Mouse (Mus musculus): ENCODE data around the gene Hipk2. TPM values are rescaled to one million over a fixed set of nuclear protein-coding genes. Genes with fewer than 3 reads are reported as not detected.

Hipk2 gene
- polyA plus RNA-seq, 1 experiment from 2014 or later, result 25.6 TPM

DNA sequence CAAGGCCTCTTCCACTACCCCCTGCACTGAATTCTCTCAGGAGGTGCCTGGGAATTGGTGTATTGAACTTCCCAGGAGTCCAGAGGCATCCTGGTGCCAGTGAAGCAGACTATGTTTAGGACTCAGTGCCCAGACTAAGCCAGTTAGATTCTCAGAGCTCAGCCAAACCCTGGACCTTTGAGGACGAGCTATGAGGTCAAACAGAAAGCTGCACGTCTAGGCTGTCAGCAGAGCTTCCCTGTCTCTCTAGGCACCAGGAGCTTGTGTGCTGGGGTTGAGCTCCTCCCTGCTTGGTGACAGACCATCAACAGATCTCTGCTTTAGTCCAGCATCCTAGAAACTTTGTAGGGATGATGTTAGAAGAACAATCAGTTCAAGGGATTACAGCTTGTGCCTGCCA lies 174.5 kb downstream of the Hipk2 start:
- peaks cover 33% of the 10 kb centered on the region for H3K36me3 ChIP-seq
- 55% methylated on average over 2 of the region's 2 CpGs for WGBS
- no peaks in the 10 kb centered on the region for H3K9me3 ChIP-seq

DNA sequence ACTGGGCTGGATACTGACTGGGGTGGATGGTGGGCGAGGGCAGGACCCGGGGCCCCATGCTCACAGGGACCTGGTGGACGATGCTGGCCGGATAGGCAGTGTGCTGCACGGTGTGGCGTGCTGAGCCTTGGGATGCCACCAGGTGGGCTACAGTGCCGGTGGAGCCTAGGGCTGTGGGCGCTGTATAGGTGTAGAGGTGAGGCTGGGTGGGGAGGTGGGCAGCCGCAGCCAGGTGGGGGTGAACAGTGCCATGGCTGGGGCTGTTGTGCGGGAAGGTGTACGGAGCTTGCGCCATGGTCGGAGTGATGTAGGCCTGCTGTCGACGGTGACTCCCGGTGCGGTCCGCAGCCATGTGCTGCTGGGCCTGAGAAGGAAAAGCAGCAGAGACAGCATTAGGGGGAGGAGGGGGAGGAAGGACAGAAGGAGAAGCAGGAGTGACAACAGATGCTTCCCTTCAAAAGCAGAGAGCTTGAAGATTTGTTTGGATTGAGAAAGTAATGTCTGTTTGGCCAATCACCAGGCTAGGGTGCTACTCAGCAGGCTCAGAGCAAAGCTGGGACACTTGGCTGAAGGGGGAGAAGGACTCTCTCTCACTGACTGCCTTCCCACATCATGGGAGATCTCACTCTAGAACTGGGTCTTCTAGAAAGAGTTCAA lies 177.6 kb downstream of the Hipk2 start:
- peaks cover 42% of the 10 kb centered on the region for H3K36me3 ChIP-seq
- H3K9ac ChIP-seq, result no peak overlapping the region
- WGBS, result 73% methylated on average over 18 of the region's 18 CpGs
- no peak overlapping the region for H3K4me2 ChIP-seq
- no peak overlapping the region for H3K4me3 ChIP-seq (replicated peaks)
- H3K27me3 ChIP-seq (replicated peaks), result no peaks in the 10 kb centered on the region
- H3K27ac ChIP-seq, result peak overlapping the region; percentile 71; the same call in 1 of the 2 replicates
- H3K9me3 ChIP-seq, result no peaks in the 10 kb centered on the region
- peaks cover 4% of the 10 kb centered on the region for H3K4me1 ChIP-seq
- peak; percentile 23; the same call in 1 of the 2 replicates for ATAC-seq (ENCODE audit: insufficient read depth, low FRiP score, low read depth)

More for the DNA sequence above, 174.5 kb downstream of the Hipk2 start:
- Histone ChIP-seq H3K4me3 (replicated peaks) (no peak overlapping the region), H3K4me2 (no peak overlapping the region), H3K4me1 (peaks cover 4% of the 10 kb centered on the region), H3K27me3 (replicated peaks) (no peaks in the 10 kb centered on the region), H3K9ac (no peak overlapping the region), H3K27ac (no peak overlapping the region)
- ATAC-seq (ENCODE audit: insufficient read depth, low FRiP score, low read depth), result no peak

DNA sequence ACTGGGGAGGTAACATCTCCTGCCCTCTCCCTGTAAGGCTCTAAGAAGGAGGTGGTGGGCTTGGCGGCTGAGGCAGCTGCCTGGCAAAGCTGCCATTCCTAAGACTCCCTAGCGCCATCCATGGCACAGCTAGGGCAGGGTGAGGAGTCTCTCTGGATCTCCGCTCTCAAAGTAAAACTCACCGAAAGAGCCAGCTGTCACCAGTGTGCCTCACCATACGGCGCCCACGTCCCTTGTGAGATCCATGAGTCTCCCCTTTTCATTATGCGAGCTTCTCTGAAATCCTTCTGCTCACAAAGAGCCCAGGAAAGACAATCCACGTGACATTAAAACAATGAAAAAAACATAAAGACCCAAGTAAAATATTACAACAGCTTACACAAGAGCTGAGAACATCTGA lies 179.4 kb downstream of the Hipk2 start:
- no peaks in the 10 kb centered on the region for H3K27me3 ChIP-seq (replicated peaks)
- no peaks in the 10 kb centered on the region for H3K9me3 ChIP-seq
- no peak overlapping the region for H3K9ac ChIP-seq
- WGBS, result 92% methylated on average over 9 of the region's 9 CpGs
- H3K27ac ChIP-seq, result no peak overlapping the region
- H3K4me3 ChIP-seq (replicated peaks), result no peak overlapping the region
- no peak overlapping the region for H3K4me2 ChIP-seq
- peaks cover 32% of the 10 kb centered on the region for H3K36me3 ChIP-seq
- peaks cover 4% of the 10 kb centered on the region for H3K4me1 ChIP-seq
- no peak for ATAC-seq (ENCODE audit: insufficient read depth, low FRiP score, low read depth)

DNA sequence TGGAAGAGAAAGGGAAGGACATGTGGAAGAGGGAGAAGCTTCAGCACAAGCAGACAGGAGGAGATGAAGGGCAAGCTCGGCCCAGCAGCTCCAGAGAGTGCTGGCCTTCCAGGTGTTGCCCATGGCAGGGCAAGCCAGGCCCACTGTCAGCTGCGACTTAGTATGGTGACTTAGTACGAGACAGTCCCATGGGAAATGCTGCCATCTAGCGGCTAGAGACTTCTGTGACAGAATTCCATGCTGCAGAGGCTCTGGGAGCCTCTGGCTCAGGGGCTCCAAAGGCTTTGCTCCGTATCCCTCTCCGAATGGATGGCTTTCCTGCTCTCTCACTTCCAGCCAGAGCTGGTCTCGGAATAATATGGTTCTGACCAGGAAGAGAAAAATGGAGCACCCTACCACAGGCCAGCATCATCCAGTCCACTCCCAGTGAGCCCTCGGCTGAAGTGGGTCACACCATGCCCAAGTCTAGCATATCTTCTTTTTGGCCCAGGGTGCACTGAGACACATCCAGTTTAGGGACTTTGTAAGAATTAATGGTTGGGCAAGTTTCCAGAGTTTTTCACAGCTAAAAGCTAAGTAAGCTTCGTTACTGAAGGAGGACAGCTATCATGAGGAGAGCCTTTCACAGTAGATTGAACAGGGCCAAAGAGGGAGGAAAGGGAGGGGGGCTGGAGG lies 180.4 kb downstream of the Hipk2 start:
- 29% methylated on average over 9 of the region's 9 CpGs for WGBS
- Histone ChIP-seq H3K36me3 (peaks cover 32% of the 10 kb centered on the region), H3K27me3 (replicated peaks) (no peaks in the 10 kb centered on the region), H3K27ac (no peak overlapping the region), H3K4me2 (no peak overlapping the region), H3K4me3 (replicated peaks) (no peak overlapping the region), H3K4me1 (peaks cover 4% of the 10 kb centered on the region), H3K9ac (no peak overlapping the region), H3K9me3 (no peaks in the 10 kb centered on the region)
- ATAC-seq (ENCODE audit: insufficient read depth, low FRiP score, low read depth), result peak; percentile 23; the same call in 1 of the 2 replicates

DNA sequence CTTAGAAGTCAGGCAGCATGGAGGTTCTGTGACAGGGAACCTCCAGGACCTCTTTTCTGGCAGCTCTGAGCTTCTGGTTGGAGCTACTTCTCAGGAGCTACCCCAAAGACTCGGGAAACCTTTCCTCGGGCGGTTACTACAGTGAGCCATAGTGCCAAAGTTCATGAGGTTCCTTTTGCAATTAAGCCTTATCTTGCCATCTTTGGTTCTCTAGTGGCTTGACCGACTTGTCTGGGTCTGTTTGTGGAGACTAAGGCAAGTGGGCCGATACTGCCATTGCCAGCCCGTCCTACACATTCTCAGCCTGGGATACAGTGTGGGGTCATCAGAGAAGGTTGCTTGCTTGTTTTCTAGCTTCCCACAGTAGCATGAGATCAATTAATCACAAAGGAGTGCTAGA lies 183.4 kb downstream of the Hipk2 start:
- WGBS, result 82% methylated on average over 6 of the region's 6 CpGs
- Histone ChIP-seq H3K27ac (no peak overlapping the region), H3K27me3 (replicated peaks) (no peaks in the 10 kb centered on the region), H3K4me2 (no peak overlapping the region), H3K9ac (no peak overlapping the region), H3K9me3 (no peaks in the 10 kb centered on the region), H3K4me3 (replicated peaks) (no peak overlapping the region), H3K4me1 (no peaks in the 10 kb centered on the region), H3K36me3 (peaks cover 16% of the 10 kb centered on the region; the same call in 1 of the 2 replicates)
- ATAC-seq (ENCODE audit: insufficient read depth, low FRiP score, low read depth), result no peak

DNA sequence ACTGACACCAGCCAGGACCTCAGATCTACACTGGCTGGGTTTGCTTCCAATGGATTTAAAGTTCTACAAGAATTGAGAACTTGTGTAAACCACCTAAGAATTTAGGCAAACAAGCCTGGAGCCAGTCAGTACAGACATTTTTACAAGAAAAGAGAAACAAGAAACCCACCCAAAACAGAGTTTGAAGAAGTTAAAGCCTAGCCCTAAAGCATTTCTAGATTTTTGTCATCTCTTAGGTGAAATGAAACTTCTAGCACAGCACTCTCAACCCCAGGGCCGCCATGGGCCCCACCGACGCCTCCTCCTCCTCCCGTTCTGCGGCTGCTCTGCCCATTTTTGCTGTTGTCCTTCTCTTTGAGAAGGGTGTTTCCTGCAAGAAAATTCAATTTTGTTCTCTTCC lies 184.9 kb downstream of the Hipk2 start:
- ATAC-seq (ENCODE audit: insufficient read depth, low FRiP score, low read depth), result no peak
- WGBS, result 85% methylated on average over 5 of the region's 5 CpGs
- peaks cover 5% of the 10 kb centered on the region; the same call in 1 of the 2 replicates for H3K36me3 ChIP-seq
- H3K9ac ChIP-seq, result no peak overlapping the region
- H3K27me3 ChIP-seq (replicated peaks), result no peaks in the 10 kb centered on the region
- no peaks in the 10 kb centered on the region for H3K4me1 ChIP-seq
- no peak overlapping the region for H3K4me2 ChIP-seq
- H3K27ac ChIP-seq, result no peak overlapping the region
- no peak overlapping the region for H3K4me3 ChIP-seq (replicated peaks)
- no peaks in the 10 kb centered on the region for H3K9me3 ChIP-seq

DNA sequence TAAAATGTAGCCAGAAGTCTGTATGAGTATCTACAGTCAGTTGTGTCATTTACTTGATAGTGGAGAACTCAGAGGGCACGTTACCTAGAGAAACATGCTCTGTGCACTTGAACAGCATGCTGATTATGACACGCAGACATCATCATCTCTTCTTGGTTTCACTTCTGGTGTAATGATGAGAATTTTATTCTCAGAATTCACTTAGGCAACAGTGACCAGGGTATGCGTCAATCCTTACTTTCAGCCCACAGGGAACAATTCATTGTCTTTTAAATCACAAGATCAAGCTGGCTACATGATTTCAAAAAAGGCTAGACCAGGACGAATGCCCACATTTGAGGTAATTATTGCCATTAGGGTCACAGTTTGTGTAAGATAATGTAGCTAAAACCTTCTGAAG lies 185.3 kb downstream of the Hipk2 start:
- no peaks in the 10 kb centered on the region for H3K4me1 ChIP-seq
- H3K36me3 ChIP-seq, result peaks cover 3% of the 10 kb centered on the region; the same call in 1 of the 2 replicates
- no peaks in the 10 kb centered on the region for H3K9me3 ChIP-seq
- ATAC-seq (ENCODE audit: insufficient read depth, low FRiP score, low read depth), result no peak
- 86% methylated on average over 4 of the region's 4 CpGs for WGBS
- no peak overlapping the region for H3K4me2 ChIP-seq
- no peak overlapping the region for H3K27ac ChIP-seq
- H3K4me3 ChIP-seq (replicated peaks), result no peak overlapping the region
- H3K9ac ChIP-seq, result no peak overlapping the region
- H3K27me3 ChIP-seq (replicated peaks), result no peaks in the 10 kb centered on the region

DNA sequence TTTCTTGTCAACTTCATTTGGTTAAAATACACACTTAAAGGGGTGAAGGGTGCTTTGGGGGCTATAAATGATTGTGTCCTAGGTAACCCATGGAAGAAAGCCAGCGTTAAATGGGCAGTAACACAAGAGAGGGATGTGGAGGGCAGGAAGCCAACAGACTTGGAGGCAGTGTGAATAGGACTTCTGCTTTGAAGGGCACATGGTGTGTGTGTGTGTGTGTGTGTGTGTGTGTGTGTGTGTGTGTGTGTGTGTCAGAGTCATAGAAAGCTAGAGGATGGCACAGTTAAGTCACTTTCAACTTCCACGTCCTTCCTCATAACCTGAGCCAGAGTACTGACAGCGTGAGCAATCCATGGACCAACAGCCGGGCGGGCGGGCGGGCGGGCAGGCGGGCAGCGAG lies 187.1 kb downstream of the Hipk2 start:
- Histone ChIP-seq H3K4me1 (no peaks in the 10 kb centered on the region), H3K9me3 (no peaks in the 10 kb centered on the region), H3K27ac (no peak overlapping the region), H3K27me3 (replicated peaks) (no peaks in the 10 kb centered on the region), H3K36me3 (no peaks in the 10 kb centered on the region; the same call in 1 of the 2 replicates), H3K9ac (no peak overlapping the region), H3K4me3 (replicated peaks) (no peak overlapping the region), H3K4me2 (no peak overlapping the region)
- ATAC-seq (ENCODE audit: insufficient read depth, low FRiP score, low read depth), result no peak
- WGBS, result 90% methylated on average over 10 of the region's 10 CpGs

DNA sequence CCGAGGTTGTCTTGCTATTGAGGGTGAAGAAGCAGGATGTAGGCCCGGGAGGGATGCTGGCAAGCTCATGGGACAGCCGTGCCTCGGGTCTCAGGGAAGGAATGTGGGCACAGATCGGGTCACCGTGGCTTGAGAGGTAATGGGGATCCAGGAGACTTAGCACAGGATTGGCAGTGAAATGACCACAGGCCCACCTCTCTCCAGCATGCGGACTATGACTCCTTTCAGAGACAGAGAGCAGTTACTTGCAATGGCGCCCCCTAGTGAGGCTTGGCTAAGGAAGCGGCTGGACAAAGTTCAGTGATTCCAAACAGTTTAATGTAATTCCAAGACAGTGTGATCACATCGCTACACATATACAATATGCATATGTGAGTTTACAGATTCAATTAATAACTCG lies 188.7 kb downstream of the Hipk2 start:
- no peak for ATAC-seq (ENCODE audit: insufficient read depth, low FRiP score, low read depth)
- H3K9me3 ChIP-seq, result no peaks in the 10 kb centered on the region
- no peak overlapping the region for H3K9ac ChIP-seq
- 71% methylated on average over 11 of the region's 11 CpGs for WGBS
- H3K27me3 ChIP-seq (replicated peaks), result no peaks in the 10 kb centered on the region
- no peak overlapping the region for H3K27ac ChIP-seq
- H3K4me2 ChIP-seq, result no peak overlapping the region
- no peaks in the 10 kb centered on the region; the same call in 1 of the 2 replicates for H3K36me3 ChIP-seq
- no peak overlapping the region for H3K4me3 ChIP-seq (replicated peaks)
- H3K4me1 ChIP-seq, result no peaks in the 10 kb centered on the region

DNA sequence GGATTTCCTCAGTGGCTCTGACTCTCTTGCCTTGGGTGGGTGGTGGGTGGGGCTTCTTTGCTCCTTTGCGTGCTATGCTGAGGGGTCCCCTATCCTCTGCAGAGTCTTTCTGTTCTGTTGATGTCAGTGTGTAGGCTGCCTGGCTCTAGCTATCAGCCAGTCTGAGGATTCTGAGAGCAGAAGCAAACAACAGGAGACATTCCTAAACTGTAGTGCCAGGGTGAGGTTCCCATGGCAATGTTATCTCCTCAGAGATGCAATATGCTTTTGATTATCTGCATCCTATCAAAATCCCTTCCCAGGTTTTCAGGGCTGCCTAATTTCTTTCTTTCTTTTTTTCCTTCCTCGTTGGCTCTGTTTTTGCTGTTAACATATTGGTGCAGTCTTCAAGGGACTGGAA lies 193.4 kb downstream of the Hipk2 start:
- no peak overlapping the region for H3K9ac ChIP-seq
- H3K27ac ChIP-seq, result no peak overlapping the region
- no peaks in the 10 kb centered on the region for H3K27me3 ChIP-seq (replicated peaks)
- H3K4me1 ChIP-seq, result no peaks in the 10 kb centered on the region
- WGBS, result 62% methylated on average over 2 of the region's 2 CpGs
- H3K4me3 ChIP-seq (replicated peaks), result no peak overlapping the region
- no peak overlapping the region for H3K4me2 ChIP-seq
- H3K36me3 ChIP-seq, result no peaks in the 10 kb centered on the region; the same call in 1 of the 2 replicates
- no peak for ATAC-seq (ENCODE audit: insufficient read depth, low FRiP score, low read depth)
- H3K9me3 ChIP-seq, result no peaks in the 10 kb centered on the region

DNA sequence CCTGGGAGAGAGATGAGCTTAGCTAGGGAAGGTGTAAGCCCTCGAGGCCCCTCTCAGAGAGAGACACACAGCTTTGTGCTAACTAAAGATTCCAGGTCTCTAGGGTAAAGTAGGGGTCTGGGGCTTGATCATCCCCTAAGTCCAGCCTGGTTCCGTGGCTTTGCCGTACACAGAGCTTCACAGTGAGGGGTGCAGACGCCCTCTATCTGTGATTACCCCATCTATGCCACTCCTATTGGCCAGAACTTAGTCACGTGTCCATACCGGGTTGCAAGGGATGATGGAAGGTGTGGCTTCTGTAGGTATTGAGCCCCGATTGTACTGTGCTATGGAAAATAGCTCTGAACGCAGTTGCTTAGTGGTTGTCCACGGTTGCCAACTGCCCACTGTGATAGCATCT lies 198.3 kb downstream of the Hipk2 start:
- Histone ChIP-seq H3K4me1 (no peaks in the 10 kb centered on the region), H3K36me3 (no peaks in the 10 kb centered on the region), H3K9ac (no peak overlapping the region), H3K27me3 (replicated peaks) (no peaks in the 10 kb centered on the region), H3K27ac (no peak overlapping the region), H3K4me3 (replicated peaks) (no peak overlapping the region), H3K4me2 (no peak overlapping the region), H3K9me3 (no peaks in the 10 kb centered on the region)
- ATAC-seq (ENCODE audit: insufficient read depth, low FRiP score, low read depth), result no peak
- WGBS, result 69% methylated on average over 9 of the region's 9 CpGs

DNA sequence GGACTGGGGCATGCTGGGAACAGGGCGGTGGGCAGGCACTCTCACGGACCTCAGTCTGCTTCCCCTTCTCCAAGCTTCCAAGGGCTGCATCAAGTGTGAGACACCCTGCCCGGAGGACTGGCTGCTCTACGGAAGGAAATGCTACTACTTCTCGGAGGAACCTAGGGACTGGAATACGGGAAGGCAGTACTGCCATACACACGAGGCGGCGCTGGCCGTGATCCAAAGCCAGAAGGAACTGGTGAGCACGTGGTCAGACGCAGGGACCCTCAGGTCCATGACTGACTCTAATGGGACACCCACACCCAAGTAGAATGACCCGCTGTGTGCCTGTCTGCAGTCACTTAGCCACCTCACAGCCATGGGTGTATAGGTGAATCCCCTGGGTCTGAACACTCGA lies 199.2 kb downstream of the Hipk2 start:
- Histone ChIP-seq H3K4me3 (replicated peaks) (no peak overlapping the region), H3K27ac (no peak overlapping the region), H3K27me3 (replicated peaks) (no peaks in the 10 kb centered on the region), H3K9me3 (no peaks in the 10 kb centered on the region), H3K36me3 (no peaks in the 10 kb centered on the region), H3K4me1 (no peaks in the 10 kb centered on the region), H3K4me2 (no peak overlapping the region), H3K9ac (no peak overlapping the region)
- WGBS, result 77% methylated on average over 14 of the region's 14 CpGs
- ATAC-seq (ENCODE audit: insufficient read depth, low FRiP score, low read depth), result no peak

All from stomach, embryonic 15.5 days (tissue).